Mouse (Mus musculus): ENCODE data around the gene Atp9a. TPM values are rescaled to one million over a fixed set of nuclear protein-coding genes. Genes with fewer than 3 reads are reported as not detected.

Gene Atp9a
- polyA plus RNA-seq, 1 experiment: 29.9 TPM

- Histone ChIP-seq H3K27me3 (ENCODE audit: control insufficient read depth, insufficient read depth, low read length) (no peaks in the 10 kb centered on the region), H3K36me3 (ENCODE audit: control insufficient read depth, insufficient read depth, low read length) (no peaks in the 10 kb centered on the region), H3K27ac (ENCODE audit: control insufficient read depth, insufficient read depth, low read length) (no peak overlapping the region), H3K4me1 (replicated peaks; ENCODE audit: control insufficient read depth, insufficient read depth, low read length) (no peaks in the 10 kb centered on the region), H3K4me3 (ENCODE audit: control insufficient read depth, insufficient read depth, low read length) (no peak overlapping the region)
- WGBS: 59% methylated on average over 6 of the region's 6 CpGs
- TF ChIP-seq CTCF (IDR thresholded peaks at IDR 0.05; ENCODE audit: borderline replicate concordance, control insufficient read depth, extremely low read depth, insufficient read depth, low read length, poor library complexity) (peak; percentile 51; the same call in 1 of the 2 replicates), POLR2A (IDR thresholded peaks at IDR 0.05; ENCODE audit: control insufficient read depth, extremely low read depth, insufficient read depth, low read length, poor library complexity) (no peak)
- peak; percentile 50 for DNase-seq
These were observed 50.4 kb downstream of the Atp9a start for GRCm38 (mm10) chr2:168691774-168692173.

GRCm38 (mm10) chr2:168687326-168687725, 54.9 kb downstream of the Atp9a start:
- Histone ChIP-seq H3K27me3 (ENCODE audit: control insufficient read depth, insufficient read depth, low read length) (no peaks in the 10 kb centered on the region), H3K4me1 (replicated peaks; ENCODE audit: control insufficient read depth, insufficient read depth, low read length) (peaks cover 4% of the 10 kb centered on the region; the same call in 1 of the 2 replicates), H3K36me3 (ENCODE audit: control insufficient read depth, insufficient read depth, low read length) (no peaks in the 10 kb centered on the region), H3K4me3 (ENCODE audit: control insufficient read depth, insufficient read depth, low read length) (no peak overlapping the region), H3K27ac (ENCODE audit: control insufficient read depth, insufficient read depth, low read length) (no peak overlapping the region)
- WGBS: 95% methylated on average over 12 of the region's 12 CpGs
- no peak for DNase-seq
- TF ChIP-seq POLR2A (IDR thresholded peaks at IDR 0.05; ENCODE audit: control insufficient read depth, extremely low read depth, insufficient read depth, low read length, poor library complexity) (no peak), CTCF (IDR thresholded peaks at IDR 0.05; ENCODE audit: borderline replicate concordance, control insufficient read depth, extremely low read depth, insufficient read depth, low read length, poor library complexity) (no peak)

GRCm38 (mm10) chr2:168685909-168686308, 56.3 kb downstream of the Atp9a start:
- WGBS: 97% methylated on average over 9 of the region's 9 CpGs
- Histone ChIP-seq H3K4me1 (replicated peaks; ENCODE audit: control insufficient read depth, insufficient read depth, low read length) (peaks cover 4% of the 10 kb centered on the region; the same call in 1 of the 2 replicates), H3K27me3 (ENCODE audit: control insufficient read depth, insufficient read depth, low read length) (no peaks in the 10 kb centered on the region), H3K27ac (ENCODE audit: control insufficient read depth, insufficient read depth, low read length) (no peak overlapping the region), H3K4me3 (ENCODE audit: control insufficient read depth, insufficient read depth, low read length) (no peak overlapping the region), H3K36me3 (ENCODE audit: control insufficient read depth, insufficient read depth, low read length) (no peaks in the 10 kb centered on the region)
- no peak for TF ChIP-seq CTCF (IDR thresholded peaks at IDR 0.05; ENCODE audit: borderline replicate concordance, control insufficient read depth, extremely low read depth, insufficient read depth, low read length, poor library complexity)
- no peak for TF ChIP-seq POLR2A (IDR thresholded peaks at IDR 0.05; ENCODE audit: control insufficient read depth, extremely low read depth, insufficient read depth, low read length, poor library complexity)
- no peak for DNase-seq

- H3K27me3 ChIP-seq (ENCODE audit: control insufficient read depth, insufficient read depth, low read length): no peaks in the 10 kb centered on the region
- DNase-seq: no peak
- 99% methylated on average over 3 of the region's 3 CpGs for WGBS
- no peak overlapping the region for H3K27ac ChIP-seq (ENCODE audit: control insufficient read depth, insufficient read depth, low read length)
- peaks cover 4% of the 10 kb centered on the region; the same call in 1 of the 2 replicates for H3K4me1 ChIP-seq (replicated peaks; ENCODE audit: control insufficient read depth, insufficient read depth, low read length)
- no peak overlapping the region for H3K4me3 ChIP-seq (ENCODE audit: control insufficient read depth, insufficient read depth, low read length)
- no peak for TF ChIP-seq CTCF (IDR thresholded peaks at IDR 0.05; ENCODE audit: borderline replicate concordance, control insufficient read depth, extremely low read depth, insufficient read depth, low read length, poor library complexity)
- no peak for TF ChIP-seq POLR2A (IDR thresholded peaks at IDR 0.05; ENCODE audit: control insufficient read depth, extremely low read depth, insufficient read depth, low read length, poor library complexity)
- H3K36me3 ChIP-seq (ENCODE audit: control insufficient read depth, insufficient read depth, low read length): no peaks in the 10 kb centered on the region
These were observed 57.5 kb downstream of the Atp9a start for GRCm38 (mm10) chr2:168684695-168685094.

- WGBS: 46% methylated on average over 15 of the region's 15 CpGs
- DNase-seq: no peak
- H3K27ac ChIP-seq (ENCODE audit: control insufficient read depth, insufficient read depth, low read length): no peak overlapping the region
- no peak overlapping the region for H3K4me3 ChIP-seq (ENCODE audit: control insufficient read depth, insufficient read depth, low read length)
- H3K27me3 ChIP-seq (ENCODE audit: control insufficient read depth, insufficient read depth, low read length): no peaks in the 10 kb centered on the region
- TF ChIP-seq CTCF (IDR thresholded peaks at IDR 0.05; ENCODE audit: borderline replicate concordance, control insufficient read depth, extremely low read depth, insufficient read depth, low read length, poor library complexity) (no peak), POLR2A (IDR thresholded peaks at IDR 0.05; ENCODE audit: control insufficient read depth, extremely low read depth, insufficient read depth, low read length, poor library complexity) (no peak)
- H3K36me3 ChIP-seq (ENCODE audit: control insufficient read depth, insufficient read depth, low read length): no peaks in the 10 kb centered on the region
- H3K4me1 ChIP-seq (replicated peaks; ENCODE audit: control insufficient read depth, insufficient read depth, low read length): peaks cover 4% of the 10 kb centered on the region; the same call in 1 of the 2 replicates
These were observed 58.6 kb downstream of the Atp9a start for GRCm38 (mm10) chr2:168683520-168684150.

GRCm38 (mm10) chr2:168682721-168683120, 59.5 kb downstream of the Atp9a start:
- Histone ChIP-seq H3K36me3 (ENCODE audit: control insufficient read depth, insufficient read depth, low read length) (no peaks in the 10 kb centered on the region), H3K27ac (ENCODE audit: control insufficient read depth, insufficient read depth, low read length) (no peak overlapping the region), H3K27me3 (ENCODE audit: control insufficient read depth, insufficient read depth, low read length) (no peaks in the 10 kb centered on the region), H3K4me3 (ENCODE audit: control insufficient read depth, insufficient read depth, low read length) (no peak overlapping the region), H3K4me1 (replicated peaks; ENCODE audit: control insufficient read depth, insufficient read depth, low read length) (peaks cover 4% of the 10 kb centered on the region; the same call in 1 of the 2 replicates)
- TF ChIP-seq CTCF (IDR thresholded peaks at IDR 0.05; ENCODE audit: borderline replicate concordance, control insufficient read depth, extremely low read depth, insufficient read depth, low read length, poor library complexity): no peak
- TF ChIP-seq POLR2A (IDR thresholded peaks at IDR 0.05; ENCODE audit: control insufficient read depth, extremely low read depth, insufficient read depth, low read length, poor library complexity): no peak
- DNase-seq: no peak
- WGBS: 62% methylated on average over 2 of the region's 2 CpGs

All from thymus, adult 2 months (tissue).